Mouse (Mus musculus) heart, adult 2 months (tissue): ENCODE results near the gene Tshz2.

Experiments used
- CTCF ChIP-seq: fragments of 200-600 bp; IDR thresholded peaks from 2 replicates; pipeline ENCODE4 v1.8.1; 2022; ENCODE audit warnings: antibody characterized with exemption, mild to moderate bottlenecking, moderate library complexity
- POLR2A ChIP-seq: fragments of 200-500 bp; IDR thresholded peaks from 2 replicates; pipeline ENCODE4 v1.6.1; 2011; ENCODE audit warnings: mild to moderate bottlenecking, low read depth, low read length, control low read depth; ENCODE audit not compliant: insufficient read depth

DNA sequence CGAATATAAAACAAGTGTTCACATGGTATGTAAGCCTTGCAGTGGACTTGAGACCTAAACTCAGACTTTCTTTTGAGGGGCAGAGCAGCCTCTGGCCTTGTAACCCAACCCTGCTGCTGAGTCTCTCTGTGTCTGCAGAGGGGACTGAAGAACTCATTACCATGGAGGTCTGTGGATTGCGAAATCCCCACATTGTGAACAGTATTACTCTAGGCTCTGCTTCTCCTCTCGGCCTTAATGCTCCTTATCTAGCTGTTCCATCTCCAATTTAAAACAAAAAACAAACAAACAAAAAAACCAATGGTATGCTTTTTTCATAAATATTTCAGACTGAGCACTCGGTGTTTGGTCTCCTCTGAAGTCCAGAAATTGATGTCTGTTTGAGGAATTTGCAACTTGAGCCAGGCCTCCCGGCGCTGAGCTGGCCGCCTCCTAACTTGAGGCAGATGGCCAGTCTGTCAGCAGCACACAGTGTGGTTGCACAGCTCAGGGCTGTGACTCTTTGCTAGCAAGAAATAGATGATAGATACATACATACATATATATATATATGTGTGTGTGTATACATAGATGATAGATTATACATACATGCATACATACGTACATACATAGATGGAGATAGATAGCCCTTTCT lies 291.5 kb downstream of the Tshz2 start:
- TF ChIP-seq CTCF (no peak), POLR2A (no peak)
